Mouse (Mus musculus) T-helper 1 cell (primary cell): ENCODE results near the gene Mylk2.

Experiments used
- in situ Hi-C: fragments of 300-600 bp; cut with MboI, MseI; formaldehyde crosslinking; loops from one replicate; pipeline ENCODE4 v1.15.1; 2025; ENCODE audit warnings: high pct_unique_total_duplicates

The Mylk2 gene

GRCm38 (mm10) chr2:152942898-152943515, 31.9 kb downstream of the Mylk2 start:
- in situ Hi-C loops, result no loop called here

GRCm38 (mm10) chr2:152943568-152943967, 32.4 kb downstream of the Mylk2 start:
- in situ Hi-C loops, result no loop called here

DNA sequence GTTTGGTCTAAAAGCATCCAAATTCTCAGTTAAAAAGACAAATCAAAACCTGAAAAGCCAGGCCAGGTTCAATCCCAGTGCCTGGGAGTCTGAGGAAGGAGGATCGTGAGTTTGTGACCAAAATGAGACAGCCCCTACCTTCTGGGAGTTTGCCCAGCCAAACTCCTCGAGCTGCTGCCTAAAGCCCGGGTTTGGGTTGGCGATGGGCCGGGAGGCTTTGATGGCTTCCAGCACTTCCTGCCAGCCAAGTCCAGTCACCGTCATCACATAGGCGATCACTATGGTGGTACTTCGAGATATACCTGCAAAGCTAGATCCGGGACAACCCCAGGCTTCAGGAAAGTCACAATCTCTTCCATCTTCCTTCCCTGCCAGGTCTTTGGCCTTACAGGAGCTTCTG, 32.9 kb downstream of the Mylk2 start:
- in situ Hi-C loops, result no loop called here

DNA sequence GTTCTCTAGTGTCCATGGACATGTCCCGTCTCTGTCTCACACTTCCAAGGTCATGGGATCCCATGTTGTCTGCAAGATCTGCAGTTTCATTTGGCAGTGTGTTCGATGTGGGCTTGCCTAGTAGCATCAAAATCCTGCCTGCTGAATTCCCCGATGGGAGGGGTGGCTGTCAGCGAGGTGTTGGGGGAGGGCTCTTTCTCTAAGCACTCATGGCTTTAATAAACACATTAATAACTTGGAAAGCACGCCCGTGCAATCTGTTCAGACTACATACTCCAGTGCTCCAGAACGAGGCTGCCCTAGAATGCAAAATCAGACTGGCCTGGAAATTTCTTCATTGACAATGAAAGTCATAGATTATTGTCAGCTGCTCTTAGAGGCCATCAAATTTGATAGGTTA, 35.9 kb downstream of the Mylk2 start:
- in situ Hi-C loops, result no loop called here

DNA sequence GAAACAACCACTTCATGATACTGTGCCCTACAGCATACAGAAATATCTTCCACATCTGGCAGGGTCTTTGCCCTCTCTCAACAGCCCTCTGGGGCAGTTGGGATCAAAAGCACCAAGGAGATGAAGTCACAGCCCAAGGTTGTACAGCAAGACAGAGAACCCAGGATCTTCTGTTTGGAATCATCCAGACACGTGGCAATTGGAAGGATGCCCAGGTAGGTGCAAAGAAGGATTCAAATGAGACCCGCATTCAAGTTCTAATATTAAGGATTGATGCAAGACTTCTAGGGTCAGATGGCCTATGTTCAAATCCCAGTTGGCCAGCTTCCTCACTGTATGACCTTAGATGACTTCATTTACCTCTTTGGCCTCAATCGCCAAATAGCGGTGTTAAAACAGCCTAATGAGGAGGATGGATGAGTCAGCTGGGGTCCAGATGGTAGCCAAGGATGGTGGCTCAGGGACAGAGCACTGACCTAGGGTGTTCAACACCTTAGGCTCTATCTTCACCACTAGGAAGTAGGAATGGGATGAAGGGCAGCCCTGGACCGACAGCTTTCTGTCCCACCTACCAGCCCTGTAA, 37.4 kb downstream of the Mylk2 start:
- in situ Hi-C loops, result no loop called here

GRCm38 (mm10) chr2:152950358-152951064, 39.4 kb downstream of the Mylk2 start:
- in situ Hi-C loops, result no loop called here

DNA sequence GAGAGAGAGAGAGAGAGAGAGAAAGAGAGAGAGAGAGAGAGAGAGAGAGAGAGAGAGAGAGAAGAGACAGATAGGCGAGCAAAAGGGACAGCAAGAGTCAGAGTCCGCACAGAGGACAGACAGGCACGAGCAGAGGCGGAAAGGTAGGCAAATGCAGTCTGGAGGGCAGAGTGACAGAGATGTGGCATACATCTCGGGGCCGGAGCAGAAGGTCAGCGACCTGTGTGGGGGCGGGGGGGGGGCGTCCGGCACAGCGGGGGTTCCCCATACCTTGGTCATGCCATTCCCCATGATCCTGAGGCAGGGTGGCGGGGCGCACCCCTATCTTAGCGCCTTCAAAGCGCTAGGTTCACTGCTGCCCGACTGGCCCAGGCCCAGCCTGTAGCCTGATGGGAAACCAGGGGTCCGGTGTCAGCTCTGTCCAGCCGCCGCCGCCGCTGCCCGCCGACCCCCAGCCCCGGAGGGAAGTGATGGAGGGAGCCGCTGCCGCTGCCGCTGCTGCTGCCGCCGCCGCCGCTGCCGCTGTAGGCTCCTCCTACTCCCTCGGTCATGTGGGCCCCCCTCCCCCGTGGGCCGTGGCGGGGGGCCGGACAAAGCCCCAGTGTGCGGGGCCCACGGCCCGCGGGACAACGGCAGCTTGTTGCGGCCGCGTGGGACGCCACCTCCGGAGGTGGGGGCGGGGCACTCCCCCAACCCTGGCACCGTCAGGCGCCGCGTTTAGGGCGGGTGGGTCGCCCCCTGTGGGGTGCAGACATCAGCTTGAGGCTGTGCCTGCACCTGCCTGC, 40.1 kb downstream of the Mylk2 start, which contains the start of gene Dusp15:
Gene Dusp15, minus strand, starts transcription at position 634 of the 785 bp plus-strand sequence.
- in situ Hi-C loops, result no loop called here

DNA sequence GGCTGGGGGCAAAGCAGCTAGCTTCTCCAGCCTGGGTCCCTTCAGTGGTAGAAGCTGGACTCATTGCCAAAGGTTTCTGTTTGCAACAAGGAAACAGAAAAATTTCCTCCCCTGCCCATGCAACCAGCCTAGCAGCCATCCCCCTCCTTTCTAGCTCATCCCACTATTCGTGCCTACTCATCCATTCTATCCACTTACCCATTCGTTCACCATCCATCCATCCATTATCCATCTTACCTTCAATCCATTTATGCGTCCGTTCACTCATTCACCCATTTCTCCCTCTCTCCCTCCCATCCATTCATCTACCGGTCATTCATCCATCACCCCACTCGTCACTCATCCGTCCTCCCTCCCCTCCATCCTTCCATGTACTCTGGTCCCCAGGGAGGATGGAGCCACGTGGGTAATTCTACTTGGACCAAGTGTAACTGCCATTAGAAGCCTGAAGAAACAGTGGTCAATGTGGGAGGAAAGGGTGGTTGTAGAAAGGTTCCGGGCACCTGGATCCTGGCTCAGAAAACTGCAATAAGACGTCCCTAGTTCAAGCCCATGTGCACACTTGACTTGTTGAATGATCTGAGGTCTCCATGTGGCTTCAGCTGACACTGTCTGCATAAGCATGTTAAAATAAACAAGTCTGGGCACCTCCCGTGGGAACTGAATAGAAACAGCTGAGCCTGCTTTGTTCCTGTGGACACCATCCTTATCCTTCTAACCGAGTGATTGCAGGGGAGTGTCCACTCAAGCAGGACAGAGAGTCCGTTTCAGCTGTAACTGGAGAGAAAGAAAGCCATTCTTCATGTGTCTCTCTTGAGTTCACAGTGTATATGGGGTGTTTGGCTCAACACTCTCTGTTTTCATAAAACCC, 40.9 kb downstream of the Mylk2 start:
- in situ Hi-C loops, result no loop called here

DNA sequence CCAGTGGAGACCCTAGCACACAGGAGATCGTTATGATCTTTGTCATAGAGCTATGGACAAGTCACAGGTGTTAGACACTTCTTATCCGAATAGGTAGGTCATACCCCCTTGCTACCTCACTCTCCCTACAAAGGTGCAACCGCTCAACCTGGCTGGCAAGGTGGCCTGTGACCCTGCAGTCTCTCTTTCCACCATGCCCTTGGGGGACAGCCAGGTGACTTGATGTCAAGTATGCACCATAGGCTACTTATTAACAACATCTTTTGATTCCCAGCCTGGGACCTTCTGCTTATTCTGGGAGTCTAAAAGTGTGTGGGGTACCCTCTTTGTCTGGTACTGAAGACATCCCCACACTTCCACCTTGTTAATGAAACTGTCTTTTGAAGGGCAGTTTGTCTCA, 47.0 kb downstream of the Mylk2 start:
- in situ Hi-C loops, result no loop called here

DNA sequence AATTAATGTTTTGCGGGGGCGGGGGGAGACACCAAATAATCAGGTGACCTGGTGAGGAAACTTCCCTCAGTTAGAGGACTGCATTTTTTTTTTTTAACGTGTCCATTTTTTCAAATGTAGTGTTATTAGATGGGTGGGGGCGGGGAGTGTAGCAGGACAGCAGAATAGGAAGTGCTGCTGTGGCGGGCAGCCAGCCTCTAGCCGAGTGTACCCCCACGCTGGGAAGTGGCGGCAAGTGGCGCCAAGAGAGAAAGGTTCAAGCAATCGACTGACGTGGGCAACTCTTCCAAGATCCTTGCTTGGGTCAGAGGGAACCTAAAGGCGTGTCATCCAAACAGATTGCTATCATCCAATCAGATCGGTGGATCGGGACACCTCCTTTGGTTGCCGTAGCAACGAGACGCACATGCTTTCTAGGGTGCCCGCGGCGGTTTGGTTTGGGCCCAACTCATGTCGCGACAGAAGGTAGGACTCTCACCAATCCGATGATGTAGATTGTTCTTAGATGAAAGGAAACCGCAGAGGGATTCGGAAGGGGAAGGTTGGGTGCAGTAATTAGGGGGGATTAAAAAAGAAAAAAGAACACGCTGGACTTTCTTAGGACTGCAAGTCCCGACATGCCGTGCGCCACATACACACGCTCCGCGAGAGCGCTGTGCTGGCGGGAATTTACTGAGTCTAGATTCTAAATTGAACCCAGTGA, 51.1 kb downstream of the Mylk2 start, which contains the start of gene Ttll9:
Gene Ttll9, plus strand, starts transcription at position 395 of the 703 bp plus-strand sequence.
- in situ Hi-C loops, result no loop called here

- in situ Hi-C loops, result no loop called here
Observed at GRCm38 (mm10) chr2:152965555-152965954, 54.4 kb downstream of the Mylk2 start.
